Comparison of ENCODE assay signal across 8 mouse cellular contexts in genomic region chr7:29306619-29307018, GRCm38 (mm10). TPM values are rescaled to one million over a fixed set of nuclear protein-coding genes. Genes with fewer than 3 reads are reported as not detected.
A peak's percentile ranks its signal among the peaks of the same experiment; 100 is the strongest.
DNase-seq lines count a peak whose midpoint lies in the region; ATAC-seq and TF ChIP-seq lines count a peak whose summit lies in the region.

No protein-coding gene starts in this region.

- ATAC-seq in G1E (ENCODE audit: extremely low read depth, insufficient number of reproducible peaks, low FRiP score, poor library complexity, severe bottlenecking), result no peak
- no peak for ATAC-seq in neural tube, embryonic 13.5 days (ENCODE audit: low read depth)
- no peak for ATAC-seq in activated CD4-positive, CD25-positive, alpha-beta regulatory T cell, adult 4 months

- DNase-seq in layer of hippocampus, adult 2 months (ENCODE audit: low spot score in 2 of 2), result peak in 1 of 2 experiments; percentile 63
- DNase-seq in layer of hippocampus, adult 9-11 months, result no peak
- DNase-seq in G1E (ENCODE audit: low spot score), result no peak
- DNase-seq in embryo, embryonic 9.5 days (ENCODE audit: extremely low spot score), result peak; percentile 54
- peak; percentile 42 to 63 for DNase-seq in kidney, postnatal 36 days
- DNase-seq in spleen, adult 18-20 months, result no peak

- H3K27me3 ChIP-seq in G1E (ENCODE audit: insufficient read depth, low read length), result peaks cover 21% of the 10 kb centered on the region
- H3K27me3 ChIP-seq in neural tube, embryonic 13.5 days, result no peaks in the 10 kb centered on the region

- H3K9me3 ChIP-seq in G1E (replicated peaks), result no peaks in the 10 kb centered on the region
- no peaks in the 10 kb centered on the region for H3K9me3 ChIP-seq in neural tube, embryonic 13.5 days

- peak overlapping the region; percentile 93 for H3K4me2 ChIP-seq in neural tube, embryonic 13.5 days

- TF ChIP-seq CTCF in layer of hippocampus, adult 2 months (conservative IDR thresholded peaks at IDR 0.05), result peak; percentile 71
- no peak for TF ChIP-seq CTCF in G1E (IDR thresholded peaks at IDR 0.05; ENCODE audit: low read depth, low read length)

- H3K9ac ChIP-seq in neural tube, embryonic 13.5 days, result peak overlapping the region; percentile 90

- H3K27ac ChIP-seq in layer of hippocampus, adult 2 months, result peak overlapping the region; percentile 91; the same call in 1 of the 2 replicates
- peak overlapping the region; percentile 95 for H3K27ac ChIP-seq in neural tube, embryonic 13.5 days (replicated peaks)

- H3K4me3 ChIP-seq in layer of hippocampus, adult 2 months, result no peak overlapping the region; the same call in 1 of the 2 replicates
- peak overlapping the region; percentile 83; the same call in 1 of the 2 replicates for H3K4me3 ChIP-seq in G1E (ENCODE audit: low read depth, low read length)
- peak overlapping the region; percentile 74 for H3K4me3 ChIP-seq in neural tube, embryonic 13.5 days

- peaks cover 84% of the 10 kb centered on the region for H3K4me1 ChIP-seq in G1E (ENCODE audit: insufficient read depth, low read depth, low read length)
- peaks cover 67% of the 10 kb centered on the region for H3K4me1 ChIP-seq in neural tube, embryonic 13.5 days (replicated peaks)

- 15% methylated on average over 7 of the region's 7 CpGs for WGBS in neural tube, embryonic 13.5 days

- H3K36me3 ChIP-seq in G1E (replicated peaks), result peaks cover 31% of the 10 kb centered on the region
- peaks cover 8% of the 10 kb centered on the region for H3K36me3 ChIP-seq in neural tube, embryonic 13.5 days

RNA-seq across cellular contexts. Expression of gene Dpf1, which starts 2.9 kb away (rescaled TPM):
- 100 to 1,000 TPM; 106 to 113 TPM for total RNA-seq in layer of hippocampus, adult 2 months (2021)
- total RNA-seq in G1E (2014; fragmentation: Nextera tagmentation) (21.8 and 23.8 TPM in 2 replicates), G1E (2017) (6.8 and 9.4 TPM in 2 replicates)
- polyA plus RNA-seq in G1E (2012), result 47.4 and 50.3 TPM in 2 replicates
- 175 and 176 TPM in 2 replicates for polyA plus RNA-seq in neural tube, embryonic 13.5 days (2015; fragmentation: Nextera tagmentation; extraction: Ambion mirVana)
- polyA plus RNA-seq in activated CD4-positive, CD25-positive, alpha-beta regulatory T cell, adult 4 months (2017; shearing (Covaris generic)), result not detected

RNA-seq across cellular contexts. Expression of gene Ppp1r14a, which starts 17.5 kb away (rescaled TPM):
- 10 to 100 TPM; 20.8 to 21.6 TPM for total RNA-seq in layer of hippocampus, adult 2 months (2021)
- total RNA-seq in G1E (2014; fragmentation: Nextera tagmentation) (not detected in 2 replicates), G1E (2017) (not detected in 2 replicates)
- polyA plus RNA-seq in G1E (2012), result 0.23 and 0.28 TPM in 2 replicates
- 24.8 and 28.4 TPM in 2 replicates for polyA plus RNA-seq in neural tube, embryonic 13.5 days (2015; fragmentation: Nextera tagmentation; extraction: Ambion mirVana)
- polyA plus RNA-seq in activated CD4-positive, CD25-positive, alpha-beta regulatory T cell, adult 4 months (2017; shearing (Covaris generic)), result not detected

RNA-seq across cellular contexts. Expression of gene Spint2, which starts 24.9 kb away (rescaled TPM):
- 10 to 100 TPM; 18.3 to 21.7 TPM for total RNA-seq in layer of hippocampus, adult 2 months (2021)
- 24.4 and 33.4 TPM in 2 replicates for total RNA-seq in G1E (2014; fragmentation: Nextera tagmentation)
- total RNA-seq in G1E (2017), result 19.3 and 21.4 TPM in 2 replicates
- polyA plus RNA-seq in G1E (2012), result 102 and 138 TPM in 2 replicates
- 28.8 and 31.3 TPM in 2 replicates for polyA plus RNA-seq in neural tube, embryonic 13.5 days (2015; fragmentation: Nextera tagmentation; extraction: Ambion mirVana)
- 10 to 100 TPM; 66.6 to 70.2 TPM for polyA plus RNA-seq in activated CD4-positive, CD25-positive, alpha-beta regulatory T cell, adult 4 months (2017; shearing (Covaris generic))

RNA-seq across cellular contexts. Expression of gene 2200002D01Rik, which starts 58.4 kb away (rescaled TPM):
- under 1 TPM in 1 of 2 experiments, not detected in 1; 0.36 TPM for total RNA-seq in layer of hippocampus, adult 2 months (2021)
- total RNA-seq in G1E (2014; fragmentation: Nextera tagmentation) (not detected in 2 replicates), G1E (2017) (0.12 and 0.22 TPM in 2 replicates)
- polyA plus RNA-seq in G1E (2012), result not detected in 2 replicates
- 1.3 and 1.7 TPM in 2 replicates for polyA plus RNA-seq in neural tube, embryonic 13.5 days (2015; fragmentation: Nextera tagmentation; extraction: Ambion mirVana)
- polyA plus RNA-seq in activated CD4-positive, CD25-positive, alpha-beta regulatory T cell, adult 4 months (2017; shearing (Covaris generic)), result 1 to 10 TPM; 2.7 to 3.6 TPM

Comparison
In these comparisons a context has a peak if more than half of its experiments do, and no peak if none do; other contexts are left out.
1. DNase-seq: peak in embryo, embryonic 9.5 days (single experiment) and kidney, postnatal 36 days (2 of 2); none in layer of hippocampus, adult 9-11 months (single experiment), G1E (single experiment) and spleen, adult 18-20 months (0 of 2).
2. RNA of gene Dpf1, which starts 2.9 kb away (polyA plus RNA-seq): 175 to 176 TPM in neural tube, embryonic 13.5 days and 47.4 to 50.3 TPM in G1E; not detected in activated CD4-positive, CD25-positive, alpha-beta regulatory T cell, adult 4 months; every median in the first group is over 10 times any median in the second.
3. RNA of gene Ppp1r14a, which starts 17.5 kb away (polyA plus RNA-seq): 24.8 to 28.4 TPM in neural tube, embryonic 13.5 days; 0.23 to 0.28 TPM in G1E and not detected in activated CD4-positive, CD25-positive, alpha-beta regulatory T cell, adult 4 months; every median in the first group is over 10 times any median in the second.